Mouse (Mus musculus): ENCODE measurements around the gene Pcp2. TPM values are rescaled to one million over a fixed set of nuclear protein-coding genes. Genes with fewer than 3 reads are reported as not detected.
A peak's percentile ranks its signal among the peaks of the same experiment; 100 is the strongest.

Pcp2 gene
- polyA plus RNA-seq, 1 experiment from 2014 or later: 2.3 TPM

GRCm38 (mm10) chr8:3609046-3609815 is 16.1 kb downstream of the Pcp2 start:
- no peaks in the 10 kb centered on the region for H3K27me3 ChIP-seq (replicated peaks)
- H3K4me2 ChIP-seq: no peak overlapping the region
- H3K4me3 ChIP-seq: no peak overlapping the region
- 86% methylated on average over 12 of the region's 12 CpGs for WGBS
- no peak overlapping the region for H3K9ac ChIP-seq
- no peak for ATAC-seq (replicated peaks)
- H3K27ac ChIP-seq: no peak overlapping the region
- peaks cover 74% of the 10 kb centered on the region for H3K36me3 ChIP-seq (replicated peaks)
- H3K4me1 ChIP-seq: no peaks in the 10 kb centered on the region
- no peaks in the 10 kb centered on the region for H3K9me3 ChIP-seq

GRCm38 (mm10) chr8:3607822-3608221 is 17.5 kb downstream of the Pcp2 start:
- H3K4me2 ChIP-seq: no peak overlapping the region
- no peak overlapping the region for H3K9ac ChIP-seq
- 88% methylated on average over 7 of the region's 7 CpGs for WGBS
- no peaks in the 10 kb centered on the region for H3K9me3 ChIP-seq
- no peaks in the 10 kb centered on the region for H3K4me1 ChIP-seq
- H3K36me3 ChIP-seq (replicated peaks): peaks cover 75% of the 10 kb centered on the region
- no peak for ATAC-seq (replicated peaks)
- no peaks in the 10 kb centered on the region for H3K27me3 ChIP-seq (replicated peaks)
- no peak overlapping the region for H3K27ac ChIP-seq
- no peak overlapping the region for H3K4me3 ChIP-seq

GRCm38 (mm10) chr8:3606593-3606992 is 18.8 kb downstream of the Pcp2 start:
- ATAC-seq (replicated peaks): no peak
- WGBS: 88% methylated on average over 16 of the region's 16 CpGs
- H3K27ac ChIP-seq: no peak overlapping the region
- H3K9me3 ChIP-seq: no peaks in the 10 kb centered on the region
- H3K4me3 ChIP-seq: no peak overlapping the region
- no peak overlapping the region for H3K9ac ChIP-seq
- H3K27me3 ChIP-seq (replicated peaks): no peaks in the 10 kb centered on the region
- H3K4me1 ChIP-seq: no peaks in the 10 kb centered on the region
- H3K36me3 ChIP-seq (replicated peaks): peaks cover 81% of the 10 kb centered on the region
- no peak overlapping the region for H3K4me2 ChIP-seq

GRCm38 (mm10) chr8:3603439-3603838 is 21.9 kb downstream of the Pcp2 start:
- Histone ChIP-seq H3K27me3 (replicated peaks) (no peaks in the 10 kb centered on the region), H3K36me3 (replicated peaks) (peaks cover 74% of the 10 kb centered on the region), H3K4me3 (no peak overlapping the region), H3K9ac (no peak overlapping the region), H3K4me1 (no peaks in the 10 kb centered on the region), H3K27ac (no peak overlapping the region), H3K4me2 (no peak overlapping the region), H3K9me3 (no peaks in the 10 kb centered on the region)
- no peak; the same call in 1 of the 2 replicates for ATAC-seq (replicated peaks)
- WGBS: 83% methylated on average over 13 of the region's 13 CpGs

- Histone ChIP-seq H3K9me3 (no peaks in the 10 kb centered on the region), H3K9ac (no peak overlapping the region), H3K4me3 (no peak overlapping the region), H3K27ac (no peak overlapping the region), H3K4me1 (no peaks in the 10 kb centered on the region), H3K27me3 (replicated peaks) (no peaks in the 10 kb centered on the region), H3K4me2 (no peak overlapping the region), H3K36me3 (replicated peaks) (peaks cover 58% of the 10 kb centered on the region)
- WGBS: 85% methylated on average over 6 of the region's 6 CpGs
- ATAC-seq (replicated peaks): no peak
Observed at GRCm38 (mm10) chr8:3600401-3600800, 24.9 kb downstream of the Pcp2 start.

- no peak overlapping the region for H3K9ac ChIP-seq
- no peak overlapping the region for H3K4me2 ChIP-seq
- no peak for ATAC-seq (replicated peaks)
- no peak overlapping the region for H3K27ac ChIP-seq
- no peaks in the 10 kb centered on the region for H3K9me3 ChIP-seq
- 92% methylated on average over 1 of the region's 1 CpGs for WGBS
- no peaks in the 10 kb centered on the region for H3K27me3 ChIP-seq (replicated peaks)
- H3K4me1 ChIP-seq: no peaks in the 10 kb centered on the region
- H3K4me3 ChIP-seq: no peak overlapping the region
- H3K36me3 ChIP-seq (replicated peaks): peaks cover 50% of the 10 kb centered on the region
Observed at GRCm38 (mm10) chr8:3599219-3599618, 26.1 kb downstream of the Pcp2 start.

- peaks cover 39% of the 10 kb centered on the region for H3K36me3 ChIP-seq (replicated peaks)
- peak; percentile 35; the same call in 1 of the 2 replicates for ATAC-seq (replicated peaks)
- no peak overlapping the region for H3K4me2 ChIP-seq
- H3K9me3 ChIP-seq: no peaks in the 10 kb centered on the region
- no peak overlapping the region for H3K4me3 ChIP-seq
- H3K27ac ChIP-seq: no peak overlapping the region
- 88% methylated on average over 3 of the region's 3 CpGs for WGBS
- H3K4me1 ChIP-seq: peaks cover 5% of the 10 kb centered on the region; the same call in 1 of the 2 replicates
- H3K9ac ChIP-seq: no peak overlapping the region
- no peaks in the 10 kb centered on the region for H3K27me3 ChIP-seq (replicated peaks)
Observed at GRCm38 (mm10) chr8:3598054-3598453, 27.3 kb downstream of the Pcp2 start.

GRCm38 (mm10) chr8:3594466-3594865 is 30.9 kb downstream of the Pcp2 start:
- peaks cover 12% of the 10 kb centered on the region for H3K4me1 ChIP-seq
- no peak for ATAC-seq (replicated peaks)
- H3K36me3 ChIP-seq (replicated peaks): peaks cover 13% of the 10 kb centered on the region
- H3K9ac ChIP-seq: no peak overlapping the region
- H3K27ac ChIP-seq: no peak overlapping the region
- 89% methylated on average over 2 of the region's 2 CpGs for WGBS
- no peak overlapping the region for H3K4me2 ChIP-seq
- no peak overlapping the region for H3K4me3 ChIP-seq
- H3K27me3 ChIP-seq (replicated peaks): no peaks in the 10 kb centered on the region
- no peaks in the 10 kb centered on the region for H3K9me3 ChIP-seq

- ATAC-seq (replicated peaks): no peak
- Histone ChIP-seq H3K4me3 (no peak overlapping the region), H3K9ac (no peak overlapping the region), H3K4me1 (peaks cover 12% of the 10 kb centered on the region), H3K4me2 (no peak overlapping the region), H3K27me3 (replicated peaks) (no peaks in the 10 kb centered on the region), H3K36me3 (replicated peaks) (peaks cover 3% of the 10 kb centered on the region), H3K27ac (no peak overlapping the region), H3K9me3 (no peaks in the 10 kb centered on the region)
- WGBS: 63% methylated on average over 3 of the region's 3 CpGs
Observed at GRCm38 (mm10) chr8:3593470-3593869, 31.9 kb downstream of the Pcp2 start.

- Histone ChIP-seq H3K9ac (peak overlapping the region; percentile 93), H3K9me3 (no peaks in the 10 kb centered on the region), H3K4me3 (peak overlapping the region; percentile 92), H3K4me2 (peak overlapping the region; percentile 67), H3K36me3 (replicated peaks) (no peaks in the 10 kb centered on the region), H3K27ac (peak overlapping the region; percentile 91), H3K27me3 (replicated peaks) (no peaks in the 10 kb centered on the region), H3K4me1 (peaks cover 13% of the 10 kb centered on the region)
- 0% methylated on average over 11 of the region's 11 CpGs for WGBS
- ATAC-seq (replicated peaks): peak; percentile 82
Observed at GRCm38 (mm10) chr8:3588258-3588633, 37.1 kb downstream of the Pcp2 start.

- under 1% methylated on average over 71 of the region's 77 CpGs for WGBS
- Histone ChIP-seq H3K27ac (peak overlapping the region; percentile 91), H3K27me3 (replicated peaks) (no peaks in the 10 kb centered on the region), H3K4me1 (peaks cover 8% of the 10 kb centered on the region; the same call in 1 of the 2 replicates), H3K36me3 (replicated peaks) (no peaks in the 10 kb centered on the region), H3K9ac (peak overlapping the region; percentile 93), H3K4me3 (peak overlapping the region; percentile 92), H3K9me3 (no peaks in the 10 kb centered on the region), H3K4me2 (peak overlapping the region; percentile 67)
- ATAC-seq (replicated peaks): peak; percentile 89
Observed at GRCm38 (mm10) chr8:3587391-3588257, 37.7 kb downstream of the Pcp2 start.

GRCm38 (mm10) chr8:3586993-3587390 is 38.4 kb downstream of the Pcp2 start, which contains the start of gene Camsap3:
Gene Camsap3, plus strand, starts transcription at chr8:3587293.
- Histone ChIP-seq H3K36me3 (replicated peaks) (no peaks in the 10 kb centered on the region), H3K4me3 (peak within 1 kb of the TSS; percentile 92), H3K9me3 (no peaks in the 10 kb centered on the region), H3K27me3 (replicated peaks) (no peaks in the 10 kb centered on the region), H3K27ac (peak within 1 kb of the TSS; percentile 91), H3K4me1 (peaks cover 8% of the 10 kb centered on the region; the same call in 1 of the 2 replicates), H3K9ac (peak within 1 kb of the TSS; percentile 93), H3K4me2 (peak within 1 kb of the TSS; percentile 67)
- ATAC-seq (replicated peaks): no peak
- 0% methylated on average over 7 of the region's 7 CpGs for WGBS
